Mouse (Mus musculus) T-helper 2 cell (primary cell): ENCODE measurements around the gene Mcrip2.

Source experiments
- in situ Hi-C: fragments of 300-600 bp; cut with MboI, MseI; formaldehyde crosslinking; loops from one replicate; pipeline ENCODE4 v1.15.1; 2025; ENCODE audit warnings: high pct_unique_total_duplicates

Gene Mcrip2

DNA sequence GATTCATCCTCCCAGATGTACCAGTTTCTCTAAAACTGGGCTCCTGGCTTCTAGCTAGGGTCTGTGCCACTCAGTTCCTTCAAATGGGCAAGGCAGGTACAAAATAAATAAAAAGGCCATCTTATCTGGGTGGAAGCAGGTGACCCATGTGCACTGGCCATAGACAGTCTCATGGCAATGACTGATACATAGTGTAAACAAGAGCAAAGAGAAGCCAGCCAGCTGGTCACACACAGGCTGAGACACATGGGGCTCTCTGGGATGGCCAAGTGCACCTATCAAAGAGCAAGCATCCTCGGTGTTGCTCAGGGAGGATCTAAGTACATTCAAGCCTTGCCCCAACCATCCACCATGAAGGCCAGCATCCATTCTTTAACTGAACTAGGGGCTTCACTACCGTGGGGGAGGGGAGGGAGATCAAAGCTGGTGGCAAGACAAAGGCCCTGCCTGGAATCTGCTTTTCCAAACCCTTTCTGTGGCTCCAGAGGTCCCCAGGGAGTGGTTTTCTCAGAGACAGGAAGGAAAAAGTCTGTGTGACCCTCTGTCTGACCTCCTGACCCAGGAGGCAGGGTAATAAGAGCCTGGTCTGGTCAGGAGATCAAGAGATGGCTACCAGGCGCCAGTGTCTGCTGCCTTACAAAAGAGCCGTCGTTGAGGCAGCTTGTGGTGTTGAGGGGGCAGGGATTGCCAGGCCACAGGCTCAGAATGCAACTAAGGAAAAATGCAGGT, 12.5 kb upstream of the Mcrip2 start:
- in situ Hi-C loops, result no loop called here

DNA sequence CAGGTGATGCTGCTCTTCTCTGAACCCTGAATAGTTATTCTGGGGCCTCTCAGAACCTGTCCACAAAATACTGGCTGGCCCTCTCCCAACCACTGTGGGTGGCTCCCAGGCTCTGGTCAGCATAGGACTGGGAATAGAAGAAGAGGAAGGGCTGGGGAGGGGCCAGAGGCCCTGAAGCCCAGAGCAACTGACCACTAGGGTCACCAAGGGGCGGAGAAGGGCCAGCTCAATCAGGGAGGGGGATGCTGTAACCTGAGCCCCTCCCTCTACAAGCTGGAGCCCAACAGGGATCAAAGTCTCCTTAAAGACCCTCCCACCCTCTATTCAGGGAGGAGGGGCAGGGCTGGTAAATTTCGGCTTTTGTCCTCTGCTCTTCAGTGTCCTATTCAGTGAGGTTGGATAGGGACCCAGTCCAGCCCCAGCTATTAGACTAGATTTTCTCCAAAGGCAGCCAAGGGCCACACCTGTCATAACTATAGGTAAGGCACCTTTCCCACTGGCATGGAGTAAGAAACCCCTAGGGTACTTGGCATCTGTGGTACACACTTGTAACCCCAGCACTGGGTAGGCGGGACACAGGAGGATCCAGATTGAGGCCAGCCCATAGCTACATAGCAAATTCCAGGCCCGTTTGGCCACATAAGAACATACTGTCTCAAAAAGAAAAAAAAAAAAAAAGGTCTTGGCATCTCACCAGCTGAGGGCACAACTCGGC, 11.8 kb upstream of the Mcrip2 start, which contains the start of gene Wfikkn1:
TSS of gene Wfikkn1 (minus strand) at position 663 of the 715 bp plus-strand sequence.
- in situ Hi-C loops, result no loop called here

DNA sequence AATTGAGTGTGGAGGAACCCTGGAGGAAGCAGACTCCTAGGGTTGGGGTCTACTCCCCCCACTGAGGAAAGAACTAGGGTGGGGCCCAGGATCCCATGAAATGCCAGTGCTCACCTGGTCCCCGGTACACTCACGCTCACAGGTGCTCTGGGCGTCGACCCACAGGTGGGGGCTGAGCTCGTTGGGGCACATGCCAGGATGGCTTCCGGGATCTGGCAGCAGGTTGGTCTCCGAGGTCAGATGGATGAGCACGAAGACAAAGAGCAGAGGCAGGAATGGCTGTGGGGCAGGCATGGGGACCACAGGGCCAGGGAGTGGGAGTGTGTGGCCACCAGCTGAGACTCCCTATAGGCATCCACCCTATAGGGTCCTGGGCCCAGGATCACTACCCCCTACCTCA, 11.2 kb upstream of the Mcrip2 start:
- in situ Hi-C loops, result no loop called here

DNA sequence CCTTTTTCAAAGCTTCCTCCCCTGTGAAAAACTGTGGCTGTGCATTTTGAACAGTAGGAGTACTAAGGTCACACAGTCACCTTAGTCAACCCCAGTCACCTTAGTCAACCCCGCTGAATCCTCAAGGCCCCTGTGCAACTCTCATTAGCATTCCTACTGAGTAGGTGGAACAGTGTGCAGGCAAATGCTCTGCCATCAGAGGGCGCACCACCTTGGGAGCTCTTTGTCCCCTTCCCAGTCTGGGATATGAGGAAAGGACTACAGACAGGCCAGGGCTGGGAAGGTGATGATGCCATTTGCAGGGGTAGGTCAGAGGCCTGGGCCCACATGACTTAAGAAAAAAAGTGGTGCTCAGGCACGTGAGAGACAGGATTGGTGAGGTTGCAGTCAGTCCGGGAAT, 10.7 kb upstream of the Mcrip2 start:
- in situ Hi-C loops, result no loop called here

DNA sequence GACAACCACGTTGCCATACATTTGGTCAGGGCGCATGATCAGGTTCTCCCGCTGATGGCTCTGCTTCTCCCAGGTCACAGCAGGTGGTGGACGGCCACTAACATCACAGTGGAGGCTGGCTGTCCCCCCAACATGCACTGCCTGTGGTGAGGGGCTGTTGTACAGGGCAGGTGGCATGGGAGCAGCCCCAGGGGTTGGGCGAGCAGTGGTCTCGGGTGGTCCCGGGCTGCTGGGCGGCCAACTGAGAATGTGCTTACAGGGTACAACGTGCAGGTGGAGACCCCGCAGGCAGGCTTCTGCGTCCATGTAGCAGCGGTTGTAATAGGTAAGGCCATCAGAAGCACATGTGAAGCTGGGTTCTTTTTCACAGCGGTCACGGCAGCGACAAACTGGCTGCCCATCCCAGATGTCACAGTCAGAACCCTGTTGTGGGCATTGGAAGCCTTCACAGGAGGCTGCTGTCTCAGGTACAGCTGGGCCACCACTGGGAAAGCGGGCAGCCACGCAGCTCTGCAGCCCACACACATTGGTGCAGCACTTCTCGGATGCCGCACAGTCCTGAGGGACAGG, 10.1 kb upstream of the Mcrip2 start:
- in situ Hi-C loops, result no loop called here

DNA sequence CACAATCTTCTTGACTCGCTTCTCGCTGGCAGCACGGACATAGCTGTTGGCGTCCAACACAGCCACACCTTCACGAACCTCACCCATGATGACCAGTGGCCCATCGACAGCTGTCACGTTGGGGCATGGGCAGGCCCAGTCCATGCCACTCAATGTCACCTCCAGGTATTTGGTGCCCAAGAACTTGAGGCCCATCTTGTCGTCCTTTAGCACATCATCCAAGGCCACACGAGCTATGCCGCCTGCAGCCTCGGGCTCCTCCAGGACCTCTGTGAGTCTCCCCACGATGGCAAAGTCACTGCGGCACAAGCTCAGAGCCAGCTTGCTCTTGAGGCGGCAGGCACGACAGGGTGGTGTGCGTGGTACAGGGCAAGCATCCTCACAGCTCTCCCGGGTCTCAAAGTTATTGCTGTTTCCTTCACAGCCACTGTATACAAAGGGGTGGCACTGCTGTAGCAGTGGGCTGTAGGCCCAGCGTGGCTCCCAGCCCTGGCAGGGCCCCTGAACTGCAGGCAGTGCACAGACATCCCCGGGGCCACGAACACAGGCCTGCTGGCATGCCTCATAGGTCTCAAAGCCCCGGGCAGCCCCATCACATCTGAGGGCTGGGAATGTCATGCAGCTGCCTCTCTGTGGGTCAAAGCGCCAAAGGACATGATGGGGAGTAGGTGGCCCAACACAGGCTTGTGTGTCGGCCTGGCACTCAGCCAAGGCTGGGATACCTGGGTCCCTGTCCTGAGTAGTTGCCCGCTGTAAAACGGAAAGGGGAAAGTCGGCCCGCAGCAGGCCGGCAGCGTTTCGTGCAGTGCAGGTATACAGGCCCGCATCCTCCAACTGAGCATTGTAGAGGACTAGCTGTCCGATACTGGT, 9.4 kb upstream of the Mcrip2 start:
- in situ Hi-C loops, result no loop called here

DNA sequence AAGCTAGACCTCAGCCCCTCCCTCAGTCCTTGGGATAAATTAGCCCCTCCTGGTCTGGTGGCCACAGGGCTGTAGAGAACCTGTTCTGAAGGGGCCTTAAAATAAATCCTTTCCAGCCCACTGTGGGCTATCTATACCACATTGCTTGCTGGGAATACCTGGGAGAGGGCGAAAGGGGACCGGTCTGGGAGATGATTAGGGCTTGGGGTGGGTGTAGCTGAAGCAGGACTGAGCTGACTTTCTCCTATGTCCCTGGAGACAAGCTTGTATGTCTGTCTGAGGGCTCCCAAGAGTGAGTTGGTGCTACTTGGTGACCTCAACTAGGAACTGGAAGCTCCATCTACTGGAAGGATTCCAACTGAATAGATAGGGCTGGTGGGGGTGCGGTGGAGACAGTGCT, 8.5 kb upstream of the Mcrip2 start:
- in situ Hi-C loops, result no loop called here

DNA sequence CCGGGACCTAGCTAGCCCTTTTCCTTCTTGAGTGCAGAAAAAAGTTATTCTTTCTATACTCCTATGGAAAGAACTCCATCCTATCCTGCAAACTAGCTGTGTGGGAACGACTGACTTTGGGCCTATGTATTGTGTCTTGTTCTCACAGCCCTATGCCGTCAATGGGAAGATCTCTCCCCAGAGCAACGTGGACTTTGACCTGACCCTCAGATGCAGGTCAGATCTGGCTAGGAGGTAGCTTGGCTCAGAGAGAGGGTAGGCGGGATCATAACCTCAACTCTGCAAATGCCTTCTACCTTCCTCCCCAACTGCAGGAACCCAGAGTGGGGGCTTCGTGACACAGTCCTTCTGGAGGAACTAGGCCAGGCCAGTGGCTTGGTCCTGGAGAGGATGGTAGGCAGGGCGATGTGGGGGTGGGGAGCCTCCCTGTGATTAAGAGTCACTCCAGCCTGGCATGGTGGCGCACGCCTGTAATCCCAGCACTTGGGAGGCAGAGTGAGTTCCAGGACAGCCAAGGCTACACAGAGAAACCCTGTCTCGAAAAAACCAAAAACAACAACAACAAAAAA, 7.9 kb upstream of the Mcrip2 start:
- in situ Hi-C loops, result no loop called here

DNA sequence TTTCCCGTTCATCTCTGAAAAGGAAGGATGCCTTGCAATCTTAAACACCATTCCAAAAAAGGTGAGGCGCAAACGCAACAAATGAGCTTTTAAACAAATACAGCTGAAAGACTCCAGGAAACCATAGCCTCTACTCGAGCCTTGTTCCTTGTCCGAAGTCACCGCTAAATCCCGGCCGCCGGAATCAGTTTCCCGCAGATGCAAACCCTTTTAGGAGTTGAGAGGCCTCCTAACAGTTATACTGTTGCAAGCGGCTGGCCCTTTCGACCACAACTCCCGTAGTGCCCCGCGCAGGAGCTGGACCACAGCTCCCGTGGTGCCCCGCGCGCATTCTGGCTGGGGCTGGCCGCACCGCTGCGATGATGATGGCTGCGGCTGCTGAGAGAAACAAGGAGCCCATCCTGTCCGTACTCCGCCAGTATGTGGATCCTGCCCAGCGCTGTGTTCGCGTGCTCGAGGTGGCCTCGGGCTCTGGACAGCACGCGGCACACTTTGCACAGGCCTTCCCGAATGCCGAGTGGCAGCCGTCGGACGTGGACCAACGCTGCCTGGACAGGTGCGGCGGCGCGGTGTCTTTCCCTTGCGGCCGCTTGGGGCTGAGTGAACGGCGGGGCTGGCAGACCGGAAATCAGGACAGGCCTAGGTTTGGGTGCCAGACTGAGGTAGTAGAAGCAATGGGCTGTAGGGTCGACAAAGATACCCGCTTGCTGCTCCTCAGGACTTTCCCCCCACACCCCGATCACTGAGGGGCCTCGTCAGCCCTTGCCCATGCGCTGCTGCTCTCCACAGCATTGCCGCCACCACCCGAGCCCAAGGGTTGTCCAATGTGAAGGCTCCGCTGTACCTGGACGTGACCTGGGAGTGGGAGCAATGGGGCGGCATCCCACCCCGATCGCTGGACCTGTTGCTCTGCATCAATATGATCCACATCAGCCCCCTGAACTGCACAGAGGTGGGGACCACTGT, 6.9 kb upstream of the Mcrip2 start:
- in situ Hi-C loops, result no loop called here

DNA sequence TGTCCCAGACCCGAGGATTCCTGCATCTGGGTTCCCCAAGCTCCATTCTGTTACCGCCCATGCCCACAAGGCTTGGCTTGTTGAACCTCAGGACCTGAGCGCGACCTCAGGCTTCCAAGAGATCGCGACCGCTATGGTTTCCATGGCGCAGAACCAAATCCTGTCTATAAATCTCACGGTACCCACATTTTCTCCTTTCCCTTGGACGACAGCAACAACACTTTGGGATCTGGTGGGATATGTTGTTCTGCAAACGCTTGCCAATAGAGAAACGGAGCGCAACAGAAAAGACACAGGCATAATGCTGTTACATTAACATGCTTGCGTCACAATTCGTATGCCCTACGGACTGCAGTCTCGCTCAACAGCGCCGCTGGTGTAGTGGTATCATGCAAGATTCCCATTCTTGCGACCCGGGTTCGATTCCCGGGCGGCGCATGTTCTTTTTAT, 6.2 kb upstream of the Mcrip2 start, which contains the start of gene Mettl26:
TSS of gene Mettl26 (plus strand) at position 354 of the 450 bp plus-strand sequence.
- in situ Hi-C loops, result loop anchor here (5.0 to 25.0 kb wide), 2 partner anchors 42 to 1412 kb away; partner anchors contain the start of genes Bricd5, E4f1, Pgp and Stub1

DNA sequence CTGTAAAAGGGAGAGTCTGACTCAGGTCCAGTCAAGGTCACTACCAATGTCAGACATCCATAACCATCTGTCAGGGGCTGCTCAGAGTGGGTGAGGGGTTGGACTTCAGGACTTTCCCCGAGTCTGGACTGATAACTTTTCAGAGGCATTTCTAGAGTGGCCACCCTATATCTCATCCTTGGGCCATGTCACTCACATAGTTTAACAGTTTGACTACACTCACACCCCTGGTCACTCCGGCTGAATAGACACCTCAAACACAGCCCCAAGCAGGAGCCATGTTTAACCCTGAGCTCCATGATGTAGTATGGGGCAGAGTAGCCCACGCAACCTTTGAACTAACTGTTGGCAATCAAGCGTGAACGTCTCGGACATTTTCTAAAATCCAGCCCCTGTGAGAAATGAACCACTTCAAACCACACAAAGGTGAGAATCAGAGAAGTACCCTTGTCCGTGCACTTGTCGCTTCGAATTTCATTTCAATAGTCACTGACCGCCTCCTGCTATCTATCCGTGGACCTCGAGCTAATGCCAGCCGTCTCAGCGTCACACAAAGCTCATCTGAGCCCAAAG, 5.7 kb upstream of the Mcrip2 start:
- in situ Hi-C loops, result loop anchor here (5.0 to 25.0 kb wide), 2 partner anchors 42 to 1412 kb away; partner anchors contain the start of genes Bricd5, E4f1, Pgp and Stub1

DNA sequence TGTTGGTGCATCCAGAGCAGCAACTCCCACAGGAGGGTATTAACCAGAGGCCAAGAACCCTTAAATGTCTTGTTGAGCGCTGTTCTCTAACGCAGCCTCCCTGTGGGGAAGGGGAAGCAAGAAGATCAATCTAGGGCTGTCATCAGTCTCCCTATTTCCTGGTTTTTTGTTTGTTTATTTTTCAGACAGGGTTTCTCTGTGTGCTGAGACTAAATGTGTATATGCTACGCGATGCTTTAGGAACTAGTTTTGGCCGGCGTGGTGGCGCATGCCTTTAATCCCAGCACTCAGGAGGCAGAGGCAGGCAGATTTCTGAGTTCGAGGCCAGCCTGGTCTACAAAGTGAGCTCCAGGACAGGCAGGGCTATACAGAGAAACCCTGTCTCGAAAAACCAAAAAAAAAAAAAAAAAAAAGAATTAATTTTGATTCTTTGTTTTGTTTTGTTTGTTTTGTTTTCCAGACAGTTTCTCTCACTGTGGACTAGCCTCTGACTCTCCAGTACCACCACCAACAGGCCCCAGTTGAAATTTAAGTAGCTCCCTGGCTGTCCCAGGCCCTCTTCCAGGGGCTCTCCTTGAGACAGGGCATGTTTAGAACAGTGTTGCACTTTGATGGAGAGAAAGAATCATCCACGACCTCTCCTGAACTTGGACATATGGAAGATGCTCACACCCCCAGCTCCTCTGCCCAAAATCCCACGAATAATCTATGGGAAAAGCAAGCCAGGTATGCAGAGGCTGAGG, 5.0 kb upstream of the Mcrip2 start:
- in situ Hi-C loops, result loop anchor here (5.0 to 25.0 kb wide), 2 partner anchors 41 to 1411 kb away; partner anchors contain the start of genes Bricd5, E4f1, Pgp and Stub1

DNA sequence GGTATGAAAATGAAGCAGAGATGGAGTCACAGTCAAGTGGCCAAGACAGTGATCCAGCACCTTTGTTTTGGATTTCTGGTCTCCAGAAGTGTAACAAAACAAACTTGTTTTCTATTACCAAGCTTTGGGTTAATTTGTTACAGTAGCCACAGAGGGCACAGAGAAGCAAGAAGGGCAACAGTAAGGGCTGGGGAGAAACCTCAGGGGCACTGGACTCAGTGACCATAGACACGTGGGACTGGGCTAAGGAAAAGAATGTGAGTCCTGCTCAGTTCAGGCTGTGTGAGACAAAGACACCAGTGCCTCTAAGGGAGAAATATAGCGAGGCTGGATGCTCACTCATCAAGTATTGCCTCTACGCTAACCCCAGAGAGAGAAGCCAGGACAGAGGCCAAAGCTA, 4.1 kb upstream of the Mcrip2 start:
- in situ Hi-C loops, result loop anchor here (5.0 to 25.0 kb wide), 2 partner anchors 40 to 1410 kb away; partner anchors contain the start of genes Bricd5, E4f1, Pgp and Stub1

DNA sequence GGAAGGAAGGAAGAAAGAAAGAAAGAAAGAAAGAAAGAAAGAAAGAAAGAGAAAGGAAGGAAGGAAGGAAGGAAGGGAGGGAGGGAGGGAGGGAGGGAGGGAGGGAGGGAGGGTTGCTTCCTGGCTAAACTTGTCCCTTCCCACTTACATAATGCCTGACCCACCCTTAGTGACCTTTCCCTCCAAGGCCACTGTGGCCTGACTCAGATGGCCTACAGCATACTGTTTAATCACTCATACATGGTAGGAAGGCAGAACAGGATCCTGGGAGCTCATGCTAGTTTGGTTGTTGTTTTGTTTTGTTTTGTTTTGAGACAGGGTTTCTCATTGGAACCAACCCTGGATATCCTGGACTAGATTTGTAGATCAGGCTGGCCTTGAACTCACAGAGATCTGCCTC, 3.0 kb upstream of the Mcrip2 start:
- in situ Hi-C loops, result loop anchor here (5.0 to 25.0 kb wide), 2 partner anchors 39 to 1409 kb away; partner anchors contain the start of genes Bricd5, E4f1, Pgp and Stub1

DNA sequence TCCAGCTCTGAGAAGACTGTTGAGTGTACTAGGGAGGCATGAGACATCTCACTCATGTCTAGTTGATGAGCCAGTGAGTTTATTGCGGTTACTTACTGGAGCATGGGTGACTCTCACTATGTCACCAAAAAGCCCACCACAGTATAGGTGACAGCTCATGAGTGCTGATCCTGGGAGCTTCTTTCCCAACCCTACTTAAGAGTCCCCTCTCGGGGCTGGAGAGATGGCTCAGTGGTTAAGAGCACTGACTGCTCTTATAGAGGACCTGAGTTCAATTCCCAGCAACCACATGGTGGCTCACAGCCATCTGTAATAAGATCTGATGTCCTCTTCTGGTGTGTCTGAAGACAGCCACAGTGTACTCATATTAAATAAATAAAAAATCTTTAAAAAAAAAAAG, 1.4 kb upstream of the Mcrip2 start:
- in situ Hi-C loops, result loop anchor here (5.0 to 25.0 kb wide), 2 partner anchors 38 to 1408 kb away; partner anchors contain the start of genes Bricd5, E4f1, Pgp and Stub1

DNA sequence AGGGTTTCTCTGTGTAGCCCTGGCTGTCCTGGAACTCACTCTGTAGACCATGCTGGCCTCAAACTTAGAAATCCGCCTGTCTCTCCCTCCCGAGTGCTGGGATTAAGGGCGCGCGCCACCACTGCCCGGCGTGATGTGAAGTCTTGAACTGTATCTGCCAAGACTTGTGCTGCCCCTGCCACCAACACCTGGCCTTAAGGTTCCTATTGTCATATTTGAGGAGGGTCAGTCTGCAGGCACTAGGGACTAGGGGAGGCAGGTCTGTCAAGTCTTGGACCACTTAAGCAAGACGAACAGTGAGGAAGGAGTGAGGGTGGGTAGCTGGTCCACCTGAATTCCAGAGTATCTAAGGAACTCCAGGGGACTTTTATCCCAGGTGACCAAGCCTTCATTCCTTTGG, 934 bp upstream of the Mcrip2 start:
- in situ Hi-C loops, result loop anchor here (25.0 kb wide), 1 partner anchor 1407 kb away; the partner anchor contains the start of genes Bricd5, E4f1 and Pgp

DNA sequence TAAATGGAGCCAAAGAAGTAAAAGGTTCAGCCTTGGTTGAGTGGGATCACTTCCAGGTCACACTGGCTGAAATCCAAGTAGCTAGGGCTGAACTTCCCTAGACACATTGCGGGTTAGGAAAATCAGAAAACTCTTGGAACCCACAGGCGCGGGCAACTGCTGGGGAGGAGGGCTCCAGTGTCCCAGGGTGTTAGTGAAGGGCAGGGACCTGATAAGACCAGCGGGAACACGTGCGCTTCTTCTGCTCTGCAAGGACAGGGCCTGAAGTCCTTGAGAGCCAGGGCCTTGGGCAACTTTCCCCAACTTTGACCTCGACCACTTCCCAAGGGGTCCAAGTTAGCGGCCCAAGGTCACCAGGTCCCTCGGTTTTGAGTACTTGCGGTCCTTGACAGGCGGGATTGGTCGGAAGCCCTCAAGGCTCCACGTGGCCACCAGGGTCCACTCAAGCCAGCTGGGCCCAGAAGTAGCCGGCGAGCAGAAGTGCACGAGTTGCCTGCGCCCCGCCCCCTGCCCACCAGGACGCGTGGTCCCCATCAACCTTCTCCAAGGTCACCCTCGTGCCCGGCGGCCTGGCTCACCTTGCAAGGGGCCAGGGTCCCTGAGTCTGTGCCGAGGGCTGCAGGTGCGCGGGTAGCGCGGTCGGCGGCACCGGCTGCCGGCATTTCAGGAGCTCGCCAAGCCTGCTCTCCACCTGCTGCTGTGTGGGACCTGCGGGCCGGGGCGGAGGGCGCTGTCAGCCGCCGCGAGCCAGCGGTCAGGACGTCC, 546 bp downstream of the Mcrip2 start:
- in situ Hi-C loops, result loop anchor here (25.0 kb wide), 1 partner anchor 1406 kb away; the partner anchor contains the start of genes Bricd5, E4f1 and Pgp
